Mouse (Mus musculus): ENCODE data around the gene Dusp3. TPM values are rescaled to one million over a fixed set of nuclear protein-coding genes. Genes with fewer than 3 reads are reported as not detected.

The Dusp3 gene
- total and polyA plus RNA-seq, 3 experiments = 18.4 to 35.5 (median 29.8) TPM

DNA sequence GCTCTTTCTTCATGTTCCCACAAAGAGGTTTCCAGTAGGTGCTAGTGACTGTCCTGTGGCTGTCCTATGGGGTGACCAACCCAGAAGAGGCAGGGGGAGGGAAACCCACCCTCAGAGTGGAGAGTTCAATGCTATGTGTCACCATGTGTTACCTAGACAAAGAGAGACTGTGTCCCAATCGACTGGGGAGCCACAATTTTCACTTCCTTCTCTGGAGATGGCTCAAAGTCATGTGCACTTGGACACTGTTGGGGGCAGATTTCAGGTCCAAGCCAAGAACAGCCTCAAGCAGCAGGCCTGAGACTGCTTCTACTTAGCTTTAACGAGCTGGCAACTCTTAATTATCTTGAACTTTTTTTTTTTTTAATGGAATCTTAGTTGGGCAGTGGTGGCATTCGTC lies 14.7 kb downstream of the Dusp3 start:
- Histone ChIP-seq H3K9ac (ENCODE audit: control insufficient read depth, low read depth, low read length, poor library complexity, severe bottlenecking) (no peak overlapping the region), H3K27me3 (ENCODE audit: control insufficient read depth in 1 of 2, insufficient read depth in 2 of 2, low read length in 2 of 2) (no peaks in the 10 kb centered on the region), H3K9me3 (replicated peaks; ENCODE audit: insufficient read depth, low read length) (no peaks in the 10 kb centered on the region), H3K79me2 (ENCODE audit: control insufficient read depth, insufficient read depth, low read length, poor library complexity) (no peaks in the 10 kb centered on the region), H3K27ac (ENCODE audit: control insufficient read depth, low read depth, low read length) (no peak overlapping the region), H3K4me3 (ENCODE audit: control insufficient read depth in 1 of 2, insufficient read depth in 1 of 2, low read depth in 2 of 2, low read length in 2 of 2) (no peak overlapping the region), H3K36me3 (ENCODE audit: control insufficient read depth in 1 of 2, insufficient read depth in 2 of 2, low read length in 2 of 2) (no peaks in the 10 kb centered on the region), H3K4me1 (ENCODE audit: control insufficient read depth in 1 of 2, insufficient read depth in 2 of 2, low read length in 2 of 2) (no peaks in the 10 kb centered on the region)
- no peak for DNase-seq (ENCODE audit: low read depth, low spot score)
- no peak for TF ChIP-seq NRF1 (IDR thresholded peaks at IDR 0.05; ENCODE audit: insufficient read depth, low read depth, low read length, poor library complexity, severe bottlenecking)
- no peak for TF ChIP-seq RCOR1 (IDR thresholded peaks at IDR 0.05; ENCODE audit: low read depth, low read length)
- no peak for TF ChIP-seq MAX (IDR thresholded peaks at IDR 0.05; ENCODE audit: low read length)
- no peak for TF ChIP-seq MYB (IDR thresholded peaks at IDR 0.05; ENCODE audit: low read depth, low read length)
- TF ChIP-seq JUND (IDR thresholded peaks at IDR 0.05; ENCODE audit: low read depth, low read length) = no peak

DNA sequence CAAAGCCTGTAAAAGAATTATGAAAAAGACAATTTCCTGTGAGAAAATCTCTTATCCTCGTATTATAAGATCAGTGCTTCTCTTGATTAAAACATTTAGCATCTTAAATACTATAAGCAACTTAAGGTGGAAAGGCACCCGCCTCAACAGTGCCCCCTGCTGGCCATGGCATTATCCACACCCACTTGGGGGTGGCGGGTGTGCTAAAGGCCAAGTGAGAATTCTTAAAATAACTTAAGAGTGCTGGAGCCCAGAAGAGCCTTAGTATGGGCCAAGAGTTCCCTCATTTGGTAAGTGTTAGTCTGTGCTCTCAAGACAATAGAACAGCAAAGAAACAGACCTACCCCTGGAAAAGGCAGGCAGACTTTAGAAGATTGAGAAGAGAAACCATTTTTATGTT lies 15.4 kb downstream of the Dusp3 start:
- no peaks in the 10 kb centered on the region for H3K27me3 ChIP-seq (ENCODE audit: control insufficient read depth in 1 of 2, insufficient read depth in 2 of 2, low read length in 2 of 2)

GRCm38 (mm10) chr11:101969835-101970234 lies 17.0 kb downstream of the Dusp3 start:
- H3K27ac ChIP-seq (ENCODE audit: control insufficient read depth, low read depth, low read length) = no peak overlapping the region
- no peak overlapping the region for H3K9ac ChIP-seq (ENCODE audit: control insufficient read depth, low read depth, low read length, poor library complexity, severe bottlenecking)
- no peaks in the 10 kb centered on the region for H3K79me2 ChIP-seq (ENCODE audit: control insufficient read depth, insufficient read depth, low read length, poor library complexity)
- no peak for TF ChIP-seq TBP (IDR thresholded peaks at IDR 0.05; ENCODE audit: low read depth, low read length)
- no peak for TF ChIP-seq ZMIZ1 (IDR thresholded peaks at IDR 0.05; ENCODE audit: low read depth, low read length)
- no peak for TF ChIP-seq GATA1 (IDR thresholded peaks at IDR 0.05; ENCODE audit: low read depth, low read length)
- TF ChIP-seq MAX (IDR thresholded peaks at IDR 0.05; ENCODE audit: low read length) = no peak
- no peak for TF ChIP-seq BHLHE40 (IDR thresholded peaks at IDR 0.05; ENCODE audit: borderline replicate concordance, low read depth, low read length)
- no peak for TF ChIP-seq TAL1 (IDR thresholded peaks at IDR 0.05; ENCODE audit: low read length)
- no peak for TF ChIP-seq MYC (IDR thresholded peaks at IDR 0.05; ENCODE audit: low read depth, low read length)
- TF ChIP-seq POLR2A (IDR thresholded peaks at IDR 0.05; ENCODE audit: control insufficient read depth in 1 of 2, insufficient read depth in 1 of 2, low read depth in 1 of 2, low read length in 2 of 2, poor library complexity in 1 of 2) = no peak
- no peak for TF ChIP-seq MEF2A (IDR thresholded peaks at IDR 0.05; ENCODE audit: extremely low read depth, insufficient replicate concordance, low read depth, low read length, poor library complexity, severe bottlenecking)
- TF ChIP-seq ETS1 (IDR thresholded peaks at IDR 0.05; ENCODE audit: low read depth, low read length) = no peak
- DNase-seq (ENCODE audit: low read depth, low spot score) = no peak
- no peaks in the 10 kb centered on the region for H3K36me3 ChIP-seq (ENCODE audit: control insufficient read depth in 1 of 2, insufficient read depth in 2 of 2, low read length in 2 of 2)
- no peaks in the 10 kb centered on the region for H3K27me3 ChIP-seq (ENCODE audit: control insufficient read depth in 1 of 2, insufficient read depth in 2 of 2, low read length in 2 of 2)
- H3K4me3 ChIP-seq (ENCODE audit: control insufficient read depth in 1 of 2, insufficient read depth in 1 of 2, low read depth in 2 of 2, low read length in 2 of 2) = no peak overlapping the region
- H3K4me1 ChIP-seq (ENCODE audit: control insufficient read depth in 1 of 2, insufficient read depth in 2 of 2, low read length in 2 of 2) = no peaks in the 10 kb centered on the region
- no peaks in the 10 kb centered on the region for H3K9me3 ChIP-seq (replicated peaks; ENCODE audit: insufficient read depth, low read length)

More for the DNA sequence above, 15.4 kb downstream of the Dusp3 start:
- Histone ChIP-seq H3K27ac (ENCODE audit: control insufficient read depth, low read depth, low read length) (no peak overlapping the region), H3K36me3 (ENCODE audit: control insufficient read depth in 1 of 2, insufficient read depth in 2 of 2, low read length in 2 of 2) (no peaks in the 10 kb centered on the region), H3K9ac (ENCODE audit: control insufficient read depth, low read depth, low read length, poor library complexity, severe bottlenecking) (no peak overlapping the region), H3K4me1 (ENCODE audit: control insufficient read depth in 1 of 2, insufficient read depth in 2 of 2, low read length in 2 of 2) (no peaks in the 10 kb centered on the region), H3K79me2 (ENCODE audit: control insufficient read depth, insufficient read depth, low read length, poor library complexity) (no peaks in the 10 kb centered on the region), H3K9me3 (replicated peaks; ENCODE audit: insufficient read depth, low read length) (no peaks in the 10 kb centered on the region), H3K4me3 (ENCODE audit: control insufficient read depth in 1 of 2, insufficient read depth in 1 of 2, low read depth in 2 of 2, low read length in 2 of 2) (no peak overlapping the region)
- TF ChIP-seq ZNF384 (IDR thresholded peaks at IDR 0.05; ENCODE audit: low read depth, low read length) = no peak
- TF ChIP-seq CTCF (IDR thresholded peaks at IDR 0.05 in 2 of 3, conservative IDR thresholded peaks at IDR 0.05 in 1 of 3; ENCODE audit: control insufficient read depth in 1 of 3, insufficient read depth in 1 of 3, low read depth in 2 of 3, low read length in 3 of 3, poor library complexity in 1 of 3, severe bottlenecking in 1 of 3) = peak; percentile 80 to 89 (median 84)
- DNase-seq (ENCODE audit: low read depth, low spot score) = peak; percentile 70

All from MEL (cell line).